Mouse (Mus musculus) hindbrain, embryonic 12.5 days (tissue): ENCODE results near the gene Abi3bp. TPM values are rescaled to one million over a fixed set of nuclear protein-coding genes. Genes with fewer than 3 reads are reported as not detected.

Experiments
- ATAC-seq: fragments of 200-750 bp; cut with Nextera tagmentation; 2 replicates; pipeline ENCODE4 v1.8.0; 2017; ENCODE audit warnings: moderate TSS enrichment; ENCODE audit not compliant: low FRiP score
- H3K27ac ChIP-seq: fragments of 300-500 bp; sonication (generic); 2 replicates; pipeline ENCODE4 v1.5.1; 2016; ENCODE audit warnings: mild to moderate bottlenecking
- H3K27me3 ChIP-seq: fragments of 300-500 bp; sonication (generic); 2 replicates; pipeline ENCODE4 v1.6.1; 2016; ENCODE audit warnings: mild to moderate bottlenecking
- H3K36me3 ChIP-seq: fragments of 300-500 bp; sonication (generic); 2 replicates; pipeline ENCODE4 v1.6.1; 2016; ENCODE audit warnings: mild to moderate bottlenecking
- H3K4me1 ChIP-seq: fragments of 300-500 bp; sonication (generic); 2 replicates; pipeline ENCODE4 v1.6.1; 2016
- H3K4me2 ChIP-seq: fragments of 300-500 bp; sonication (generic); replicated peaks from 2 replicates; pipeline ENCODE4 v1.6.1; 2016; ENCODE audit warnings: mild to moderate bottlenecking
- H3K4me3 ChIP-seq: fragments of 300-500 bp; sonication (generic); 2 replicates; pipeline ENCODE4 v1.5.1; 2016; ENCODE audit warnings: mild to moderate bottlenecking
- H3K9ac ChIP-seq: fragments of 300-500 bp; sonication (generic); 2 replicates; pipeline ENCODE4 v1.6.1; 2016; ENCODE audit warnings: mild to moderate bottlenecking, moderate library complexity
- H3K9me3 ChIP-seq: fragments of 300-500 bp; sonication (generic); replicated peaks from 2 replicates; pipeline ENCODE4 v1.6.1; 2016; ENCODE audit warnings: mild to moderate bottlenecking
- WGBS: fragments of 180-500 bp; shearing (Covaris S2); methylation state at CpG from one replicate; pipeline ENCODE4 v1.1.7; 2016; 5-methylcytosine and 5-hydroxymethylcytosine counted together
- polyA plus RNA-seq: library from polyadenylated mRNA; unstranded; fragments of >200 nt; fragmentation: Nextera tagmentation; extraction: Ambion mirVana; gene quantifications from 2 replicates; pipeline ENCODE4 v1.2.1, GENCODE M21; 2016

Abi3bp gene
- polyA plus RNA-seq, 1 experiment from 2014 or later, result 1.2 TPM

DNA sequence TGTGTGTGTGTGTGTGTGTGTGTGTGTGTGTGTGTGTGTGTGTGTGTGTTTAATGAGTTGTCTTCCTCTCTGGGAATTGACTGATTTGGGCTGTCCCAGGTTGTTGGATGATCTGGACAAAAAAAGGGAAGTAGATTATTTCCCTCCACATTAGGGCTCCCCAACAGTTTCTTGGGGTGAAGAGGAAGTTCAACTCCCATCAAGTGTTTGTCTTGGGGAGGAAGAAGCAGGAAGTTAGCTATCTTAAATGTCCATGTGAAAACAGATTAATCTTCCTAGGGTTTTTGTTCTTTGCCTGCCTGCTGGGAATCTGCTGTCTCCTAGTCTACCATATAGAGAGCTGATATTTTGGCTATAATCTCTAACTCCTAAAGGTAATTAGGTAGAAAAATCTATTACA is 181.2 kb downstream of the Abi3bp start:
- Histone ChIP-seq H3K36me3 (no peaks in the 10 kb centered on the region), H3K4me3 (no peak overlapping the region), H3K27me3 (no peaks in the 10 kb centered on the region), H3K27ac (no peak overlapping the region), H3K9me3 (no peaks in the 10 kb centered on the region), H3K4me2 (no peak overlapping the region), H3K9ac (no peak overlapping the region), H3K4me1 (no peaks in the 10 kb centered on the region)
- no peak for ATAC-seq

DNA sequence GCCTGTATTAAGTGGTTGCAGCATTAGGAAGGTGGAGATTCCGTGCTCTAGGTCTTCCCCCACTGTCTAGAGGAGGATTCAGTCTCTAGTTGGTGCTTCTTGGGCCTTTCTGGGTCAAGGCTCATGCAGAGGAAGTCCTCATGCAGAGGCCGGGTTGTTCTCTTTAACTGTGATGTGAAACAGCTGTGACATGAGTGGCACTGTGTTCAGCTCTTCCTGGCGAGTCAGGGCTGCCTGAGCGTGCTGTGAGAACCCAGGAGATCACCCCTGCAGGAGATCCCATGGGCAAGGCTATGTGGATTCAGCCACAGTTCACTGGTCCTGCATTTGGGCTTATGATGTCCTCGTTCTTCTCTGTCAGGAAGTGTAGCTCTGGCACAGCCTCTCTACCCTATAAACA is 191.8 kb downstream of the Abi3bp start:
- Histone ChIP-seq H3K4me1 (no peaks in the 10 kb centered on the region), H3K27ac (no peak overlapping the region), H3K27me3 (no peaks in the 10 kb centered on the region), H3K4me2 (no peak overlapping the region), H3K9me3 (no peaks in the 10 kb centered on the region), H3K9ac (no peak overlapping the region), H3K36me3 (no peaks in the 10 kb centered on the region), H3K4me3 (no peak overlapping the region)
- WGBS, result 74% methylated on average over 5 of the region's 5 CpGs
- no peak for ATAC-seq

DNA sequence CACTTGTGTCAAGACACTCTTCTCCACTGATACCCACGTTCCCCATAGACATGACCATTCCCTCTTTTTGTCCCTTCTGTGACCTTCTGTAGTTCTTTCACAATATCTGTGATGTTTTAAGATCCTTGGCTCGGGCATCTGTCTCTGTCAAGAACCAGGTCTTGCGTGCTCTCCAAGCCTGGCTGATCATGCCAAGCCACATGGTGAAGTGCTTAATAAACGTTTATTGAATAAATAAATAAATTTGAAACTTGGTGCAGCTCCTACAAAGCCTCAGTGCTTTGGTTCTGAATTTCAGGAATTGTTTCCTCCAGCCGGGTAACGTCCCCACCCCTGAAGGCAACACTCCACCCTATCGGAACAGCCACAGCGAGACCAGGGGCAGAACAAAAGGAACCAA is 193.3 kb downstream of the Abi3bp start:
- Histone ChIP-seq H3K4me1 (no peaks in the 10 kb centered on the region), H3K9ac (no peak overlapping the region), H3K9me3 (no peaks in the 10 kb centered on the region), H3K27ac (no peak overlapping the region), H3K4me2 (no peak overlapping the region), H3K36me3 (no peaks in the 10 kb centered on the region), H3K27me3 (no peaks in the 10 kb centered on the region), H3K4me3 (no peak overlapping the region)
- no peak for ATAC-seq
- WGBS, result 79% methylated on average over 8 of the region's 8 CpGs

DNA sequence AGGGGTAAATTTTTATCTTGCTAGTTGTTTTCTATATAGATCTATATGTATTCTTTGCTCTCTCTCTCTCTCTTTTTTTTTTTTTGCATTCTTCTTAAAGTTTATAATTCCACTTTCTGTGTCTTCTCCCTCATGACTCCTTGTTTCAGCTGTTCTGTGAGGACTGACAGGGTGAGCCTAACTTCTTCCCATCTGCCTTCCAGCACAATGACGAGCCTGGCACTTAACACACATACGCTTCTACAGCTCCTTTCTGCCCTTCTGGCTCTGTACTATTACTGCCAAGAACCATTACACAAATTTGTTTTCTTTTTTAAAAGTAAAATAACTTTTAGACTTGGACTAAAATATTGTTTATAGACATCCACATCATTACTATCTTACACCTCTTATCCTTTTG is 195.7 kb downstream of the Abi3bp start:
- no peak overlapping the region for H3K4me3 ChIP-seq

DNA sequence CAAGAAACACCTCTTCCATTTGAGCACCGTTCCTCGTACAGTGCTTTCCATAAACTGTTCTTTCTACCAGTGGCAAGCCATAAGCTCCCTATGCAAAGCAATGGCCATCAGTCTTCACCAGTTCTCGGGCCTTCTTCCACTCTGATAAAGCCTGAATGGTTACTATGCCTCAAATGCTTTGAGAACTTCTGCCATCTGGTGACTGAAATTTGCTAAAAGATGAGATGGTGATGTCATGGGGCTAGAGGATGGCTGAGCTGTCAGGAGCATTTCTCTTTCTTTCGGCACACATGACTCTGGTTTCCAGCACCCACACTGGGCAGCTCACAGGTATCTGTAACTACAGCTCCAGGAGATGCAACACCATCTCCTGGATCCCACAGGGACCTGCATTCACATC is 199.5 kb downstream of the Abi3bp start:
- Histone ChIP-seq H3K4me2 (no peak overlapping the region), H3K4me3 (no peak overlapping the region), H3K9me3 (no peaks in the 10 kb centered on the region), H3K27ac (no peak overlapping the region), H3K4me1 (no peaks in the 10 kb centered on the region), H3K36me3 (no peaks in the 10 kb centered on the region), H3K9ac (no peak overlapping the region), H3K27me3 (no peaks in the 10 kb centered on the region)
- no peak for ATAC-seq
- 80% methylated on average over 4 of the region's 4 CpGs for WGBS

More for the DNA sequence above, 195.7 kb downstream of the Abi3bp start:
- Histone ChIP-seq H3K27me3 (no peaks in the 10 kb centered on the region), H3K27ac (no peak overlapping the region), H3K9ac (no peak overlapping the region), H3K9me3 (no peaks in the 10 kb centered on the region), H3K4me2 (no peak overlapping the region), H3K4me1 (no peaks in the 10 kb centered on the region), H3K36me3 (no peaks in the 10 kb centered on the region)
- WGBS, result 91% methylated on average over 2 of the region's 2 CpGs
- ATAC-seq, result no peak

DNA sequence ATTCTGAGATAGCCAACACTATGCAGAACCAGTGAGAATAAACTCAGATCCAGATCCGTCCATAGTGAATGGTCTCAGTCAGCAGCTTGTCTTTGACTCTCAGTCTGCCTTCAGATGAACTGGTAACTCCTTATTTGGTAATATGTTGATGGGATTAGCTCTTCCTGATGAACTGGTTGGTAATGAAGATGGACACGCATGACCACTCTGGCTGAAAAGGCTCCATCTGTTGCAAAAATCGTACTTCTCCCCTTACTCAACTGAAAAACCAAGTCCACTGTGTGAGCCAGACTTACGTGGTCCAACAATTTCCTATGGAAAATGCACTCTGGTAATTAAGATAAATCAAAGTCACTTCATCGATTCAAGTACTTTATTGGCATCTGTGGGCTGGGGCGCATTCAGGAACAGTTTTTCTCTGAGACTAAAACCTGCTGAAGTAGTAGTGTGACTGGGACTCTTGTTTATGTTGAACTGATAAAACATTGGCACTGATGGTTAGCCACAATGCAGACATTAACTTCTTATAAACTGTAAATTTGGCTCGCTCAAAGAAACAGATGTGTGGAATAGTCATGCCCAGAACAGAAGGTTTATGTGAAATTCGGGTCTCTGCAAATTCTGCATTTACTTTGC is 203.4 kb downstream of the Abi3bp start:
- peak; percentile 38; the same call in 1 of the 2 replicates for ATAC-seq
- WGBS, result 82% methylated on average over 8 of the region's 8 CpGs
- H3K4me3 ChIP-seq, result no peak overlapping the region
- no peaks in the 10 kb centered on the region for H3K4me1 ChIP-seq
- no peaks in the 10 kb centered on the region for H3K9me3 ChIP-seq
- peaks cover 23% of the 10 kb centered on the region for H3K36me3 ChIP-seq
- no peak overlapping the region for H3K9ac ChIP-seq
- no peak overlapping the region for H3K27ac ChIP-seq
- H3K4me2 ChIP-seq, result no peak overlapping the region
- no peaks in the 10 kb centered on the region for H3K27me3 ChIP-seq

DNA sequence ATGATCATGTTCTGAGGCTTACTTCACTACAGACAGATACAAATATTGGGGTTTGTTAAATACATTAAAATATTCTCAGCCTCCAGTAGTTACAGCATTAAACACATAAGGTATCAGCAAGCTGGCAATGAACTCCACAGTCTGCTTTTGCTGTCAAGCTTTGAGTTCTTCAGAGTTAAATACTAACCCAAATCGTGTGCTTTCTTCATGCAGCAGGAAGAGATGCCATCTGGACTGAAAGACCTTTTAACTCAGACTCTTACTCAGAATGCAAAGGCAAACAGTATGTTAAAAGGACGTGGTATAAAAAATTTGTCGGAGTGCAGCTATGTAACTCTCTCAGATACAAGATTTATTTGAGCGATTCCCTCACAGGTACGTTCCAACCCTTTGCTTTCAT is 209.1 kb downstream of the Abi3bp start:
- no peak overlapping the region for H3K9ac ChIP-seq
- no peaks in the 10 kb centered on the region for H3K4me1 ChIP-seq
- H3K36me3 ChIP-seq, result peaks cover 48% of the 10 kb centered on the region
- H3K27ac ChIP-seq, result no peak overlapping the region
- H3K4me3 ChIP-seq, result no peak overlapping the region
- ATAC-seq, result no peak
- WGBS, result 94% methylated on average over 5 of the region's 5 CpGs
- no peaks in the 10 kb centered on the region for H3K9me3 ChIP-seq
- H3K4me2 ChIP-seq, result no peak overlapping the region
- no peaks in the 10 kb centered on the region for H3K27me3 ChIP-seq

DNA sequence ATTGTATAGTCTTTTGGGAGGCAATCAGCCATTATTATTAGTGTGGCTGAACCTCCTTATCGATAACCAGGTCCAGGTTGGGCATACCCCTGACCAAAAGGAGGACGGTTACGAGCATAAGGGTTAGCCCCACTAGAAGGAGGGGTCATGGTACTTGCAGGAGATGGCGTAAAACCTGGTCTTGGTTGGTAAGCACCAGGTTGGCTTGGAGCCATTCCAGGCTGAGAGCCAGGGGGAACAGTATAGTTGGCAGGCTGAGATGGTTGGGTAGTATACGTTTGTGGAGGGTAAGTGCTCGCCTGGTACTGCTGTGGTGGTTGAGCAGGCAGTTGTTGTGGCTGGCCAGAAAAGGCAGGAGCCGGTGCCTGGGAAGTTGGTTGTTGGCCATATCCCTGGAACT is 213.0 kb downstream of the Abi3bp start:
- H3K4me1 ChIP-seq, result no peaks in the 10 kb centered on the region
- no peak overlapping the region for H3K9ac ChIP-seq
- no peak for ATAC-seq
- no peak overlapping the region for H3K4me3 ChIP-seq
- H3K27ac ChIP-seq, result no peak overlapping the region
- WGBS, result 95% methylated on average over 7 of the region's 7 CpGs
- no peaks in the 10 kb centered on the region for H3K27me3 ChIP-seq
- H3K36me3 ChIP-seq, result peaks cover 41% of the 10 kb centered on the region
- H3K4me2 ChIP-seq, result no peak overlapping the region
- no peaks in the 10 kb centered on the region for H3K9me3 ChIP-seq

DNA sequence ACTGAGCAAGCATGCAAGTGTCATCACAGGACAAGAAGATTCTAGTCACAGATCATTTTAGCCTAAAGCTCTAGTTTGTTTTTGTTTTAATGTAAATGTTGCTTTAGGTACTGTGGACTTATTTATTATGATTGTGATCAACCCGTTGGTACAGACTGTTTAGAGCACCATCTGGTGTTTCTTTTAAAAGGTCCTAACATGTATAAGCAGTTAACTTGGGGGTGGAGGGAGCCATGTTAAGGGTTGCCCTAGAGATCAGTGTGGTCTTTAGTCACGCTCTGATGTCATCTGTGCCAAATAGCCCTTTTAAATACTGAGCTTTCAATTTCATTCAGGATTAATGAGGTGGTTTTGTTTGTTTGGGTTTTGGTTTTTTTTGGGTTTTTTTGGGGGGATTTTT is 218.8 kb downstream of the Abi3bp start:
- H3K4me1 ChIP-seq, result no peaks in the 10 kb centered on the region
- 56% methylated on average over 2 of the region's 2 CpGs for whole genome bisulfite sequencing
- no peak overlapping the region for H3K4me2 ChIP-seq
- ATAC-seq, result no peak
- peaks cover 36% of the 10 kb centered on the region for H3K36me3 ChIP-seq
- H3K9me3 ChIP-seq, result no peaks in the 10 kb centered on the region
- H3K27ac ChIP-seq, result no peak overlapping the region
- no peak overlapping the region for H3K4me3 ChIP-seq
- H3K27me3 ChIP-seq, result no peaks in the 10 kb centered on the region
- no peak overlapping the region for H3K9ac ChIP-seq

DNA sequence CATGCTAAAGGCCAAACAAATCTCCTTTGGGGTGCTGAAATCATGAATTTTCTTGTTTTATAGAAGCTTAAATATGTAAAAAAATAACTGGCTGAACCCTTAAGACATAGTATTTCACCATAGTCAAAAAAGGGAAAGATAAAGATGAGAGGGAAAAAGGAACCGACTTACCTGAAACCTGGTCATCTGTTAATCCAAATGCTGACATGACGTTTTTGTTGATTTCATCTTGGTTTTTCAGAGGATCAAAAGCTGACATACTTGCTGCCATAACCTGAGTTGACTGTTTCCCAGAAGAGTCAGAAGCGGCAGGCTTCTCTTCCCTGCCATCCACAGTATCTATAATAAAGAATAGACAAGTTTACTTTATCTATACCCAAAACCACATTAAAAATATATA is 223.2 kb downstream of the Abi3bp start:
- ATAC-seq, result no peak
- Histone ChIP-seq H3K36me3 (peaks cover 41% of the 10 kb centered on the region), H3K27ac (no peak overlapping the region), H3K27me3 (no peaks in the 10 kb centered on the region), H3K4me1 (no peaks in the 10 kb centered on the region), H3K4me3 (no peak overlapping the region), H3K9me3 (no peaks in the 10 kb centered on the region), H3K4me2 (no peak overlapping the region), H3K9ac (no peak overlapping the region)
- 94% methylated on average over 3 of the region's 3 CpGs for WGBS

DNA sequence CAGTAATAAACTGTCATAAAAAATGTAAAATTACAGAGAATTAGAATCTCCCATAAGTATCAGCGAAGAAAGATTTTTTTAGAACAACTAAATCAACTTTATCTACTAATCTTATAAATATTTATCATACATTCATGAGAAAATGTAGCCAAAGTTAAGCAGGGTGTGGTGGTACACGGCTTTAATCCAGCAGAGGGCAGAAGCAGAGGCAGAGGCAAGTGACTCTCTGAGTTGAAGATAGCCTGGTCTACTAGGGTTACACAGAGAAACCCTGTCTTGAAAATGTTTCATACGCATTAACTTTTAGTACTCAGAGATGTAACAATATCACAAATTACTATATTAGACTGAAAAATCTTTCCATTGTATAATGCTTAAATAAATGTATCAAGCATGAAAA is 228.1 kb downstream of the Abi3bp start:
- no peak for ATAC-seq
- Histone ChIP-seq H3K4me2 (no peak overlapping the region), H3K9me3 (no peaks in the 10 kb centered on the region), H3K9ac (no peak overlapping the region), H3K27me3 (no peaks in the 10 kb centered on the region), H3K27ac (no peak overlapping the region), H3K36me3 (peaks cover 57% of the 10 kb centered on the region), H3K4me3 (no peak overlapping the region), H3K4me1 (no peaks in the 10 kb centered on the region)
- WGBS, result 91% methylated on average over 3 of the region's 3 CpGs

DNA sequence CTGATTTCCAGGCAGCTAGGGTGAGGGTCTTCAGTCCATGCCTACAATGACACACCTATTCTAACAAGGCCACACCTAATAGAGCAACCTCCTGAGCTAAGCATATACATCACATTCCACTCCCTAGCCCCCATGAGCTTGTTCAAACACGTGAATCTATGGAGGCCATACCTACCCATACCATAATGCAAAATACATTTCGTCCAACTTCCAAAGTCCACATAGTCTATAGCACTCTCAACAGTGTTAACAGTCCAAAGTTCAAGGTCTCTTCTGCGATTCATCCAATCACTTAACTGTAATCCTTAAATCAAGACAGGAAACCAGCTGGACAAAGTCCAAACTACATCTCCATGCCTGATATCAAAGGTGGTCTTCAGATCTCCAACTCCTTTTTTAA is 232.4 kb downstream of the Abi3bp start:
- WGBS, result 94% methylated on average over 3 of the region's 3 CpGs
- no peak overlapping the region for H3K4me3 ChIP-seq
- no peaks in the 10 kb centered on the region for H3K9me3 ChIP-seq
- peaks cover 2% of the 10 kb centered on the region; the same call in 1 of the 2 replicates for H3K4me1 ChIP-seq
- H3K9ac ChIP-seq, result no peak overlapping the region
- no peaks in the 10 kb centered on the region for H3K27me3 ChIP-seq
- no peak overlapping the region for H3K4me2 ChIP-seq
- H3K27ac ChIP-seq, result no peak overlapping the region
- peaks cover 53% of the 10 kb centered on the region for H3K36me3 ChIP-seq
- ATAC-seq, result no peak

DNA sequence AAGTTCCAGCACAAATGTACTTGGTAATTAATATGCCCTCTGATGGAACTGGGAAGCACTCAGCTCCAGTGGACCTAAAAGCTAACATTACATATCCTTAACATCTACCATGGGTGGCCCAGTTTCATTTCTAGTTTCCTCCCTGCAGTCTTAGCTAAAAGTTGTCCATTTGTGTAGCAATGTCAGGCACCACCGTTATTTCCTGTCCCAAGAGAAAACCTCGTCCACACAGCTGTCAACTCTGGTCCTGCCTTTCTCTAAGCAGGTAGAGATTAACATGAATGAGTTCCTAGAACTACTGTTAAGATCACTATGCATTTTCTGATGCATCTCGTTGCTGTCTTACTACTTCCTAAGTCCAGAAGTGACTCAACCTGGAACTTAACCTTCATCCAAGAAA is 237.9 kb downstream of the Abi3bp start:
- Histone ChIP-seq H3K4me3 (0 out of 2 replicates have a peak overlapping the region, but pooled peaks have one; percentile 83), H3K4me1 (peaks cover 14% of the 10 kb centered on the region), H3K4me2 (peak overlapping the region; percentile 67), H3K9me3 (no peaks in the 10 kb centered on the region), H3K36me3 (peaks cover 19% of the 10 kb centered on the region), H3K9ac (no peak overlapping the region), H3K27ac (no peak overlapping the region), H3K27me3 (no peaks in the 10 kb centered on the region)
- 72% methylated on average over 3 of the region's 3 CpGs for WGBS
- ATAC-seq, result no peak
